Mouse (Mus musculus) urinary bladder, adult 2 months (tissue): ENCODE measurements at regions not wholly inside any gene's neighbourhood (a gene's known extent, or its start where the extent isn't known, plus 50 kb on each side); places are given as distances from the start of the nearest gene placed in this dataset.

ENCODE experiments used
- DNase-seq: peaks from one replicate; pipeline ENCODE4 v3.0.0; 2022; ENCODE audit warnings: low spot score

DNA sequence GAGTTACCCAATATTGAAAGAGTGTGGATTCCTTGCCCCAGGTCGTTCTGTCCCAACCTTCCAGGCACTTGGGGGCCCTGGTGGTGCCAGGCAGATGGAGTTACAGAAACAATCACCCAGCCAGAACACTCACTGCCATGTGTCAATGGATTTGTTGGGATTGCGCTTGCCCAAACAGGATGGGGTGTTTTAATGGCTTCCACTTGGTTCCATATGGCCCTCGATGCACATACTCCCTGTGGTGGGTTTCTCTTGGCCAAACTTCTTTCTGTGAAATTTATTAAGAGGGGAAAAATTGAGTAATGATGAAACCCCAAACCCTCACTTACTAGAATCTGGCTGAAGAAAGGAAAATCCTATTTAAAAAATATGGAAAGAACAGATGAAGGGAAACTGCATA, 146.8 kb downstream of the Spata18 start:
- no peak for DNase-seq

GRCm38 (mm10) chr5:73803431-73803830, 152.3 kb downstream of the Spata18 start:
- DNase-seq, result no peak

GRCm38 (mm10) chr5:73804556-73805230, 153.5 kb downstream of the Spata18 start:
- DNase-seq, result no peak

DNA sequence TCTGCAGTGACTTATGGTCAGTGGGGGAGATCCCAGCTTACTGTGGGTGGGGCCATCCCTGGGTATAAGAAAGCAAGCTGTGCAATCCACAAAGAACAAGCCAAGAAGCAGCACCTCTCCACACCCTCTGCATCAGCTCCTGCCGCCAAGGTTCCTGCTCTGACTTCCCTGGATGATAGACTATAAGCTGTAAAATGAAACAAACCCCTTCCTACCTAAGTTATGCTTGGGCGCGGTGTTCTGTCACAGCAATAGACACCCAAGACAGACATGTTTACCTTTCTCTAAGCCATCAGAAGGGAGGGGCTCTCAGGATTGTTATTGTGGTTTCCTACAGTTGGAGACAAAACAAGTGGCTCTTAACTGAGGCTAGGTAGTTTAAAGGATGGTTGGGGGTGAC, 159.5 kb downstream of the Spata18 start:
- no peak for DNase-seq

GRCm38 (mm10) chr5:73811094-73811521, 159.9 kb downstream of the Spata18 start:
- DNase-seq, result no peak

GRCm38 (mm10) chr5:73815752-73816151, 164.6 kb downstream of the Spata18 start:
- no peak for DNase-seq

DNA sequence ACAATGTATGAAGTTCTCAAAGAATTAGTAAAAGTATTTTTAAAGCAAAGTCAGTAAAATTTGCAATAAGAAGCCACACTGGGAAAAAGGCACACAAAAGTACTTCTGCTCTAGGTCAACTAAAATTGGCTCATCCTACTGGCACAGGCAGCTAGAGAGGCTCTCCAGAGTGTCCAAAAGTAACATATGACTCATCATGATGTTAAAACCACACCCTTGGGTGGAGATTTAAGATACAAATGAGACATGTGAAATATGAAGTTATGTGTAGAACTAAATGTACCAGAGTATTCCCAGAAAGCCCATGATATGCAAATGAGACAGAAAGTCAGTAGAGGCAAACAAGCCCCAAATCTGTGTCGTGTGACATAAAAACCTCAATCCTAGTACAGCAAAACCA, 166.0 kb downstream of the Spata18 start:
- DNase-seq, result no peak

DNA sequence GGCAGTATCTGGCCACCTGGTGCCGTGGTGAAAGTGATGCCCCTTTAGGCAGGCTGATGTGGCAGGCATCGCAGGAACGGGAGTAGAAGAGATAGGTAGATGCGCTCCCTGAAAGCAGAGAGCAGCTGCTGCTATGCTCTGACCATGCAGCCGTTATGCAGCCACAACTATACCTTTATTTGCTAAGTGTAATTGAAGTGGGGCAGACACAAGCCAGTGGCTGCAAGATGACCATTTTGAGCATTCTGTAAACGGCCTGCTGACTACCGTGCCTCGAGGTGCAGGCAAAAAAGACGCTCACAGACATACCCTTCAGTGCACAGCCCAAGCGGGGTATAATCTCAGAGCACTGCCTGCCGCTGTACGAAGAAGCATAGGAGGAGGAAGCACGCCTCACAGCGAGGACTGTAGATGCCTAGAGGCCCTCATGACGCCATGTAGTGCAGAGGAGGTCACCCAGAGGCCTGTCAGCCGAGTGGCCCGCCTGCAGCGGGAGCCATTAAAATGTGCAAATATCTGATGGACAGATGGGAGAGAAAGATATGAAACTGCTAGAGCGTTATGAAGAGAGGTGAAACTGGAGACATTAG, 170.9 kb downstream of the Spata18 start:
- DNase-seq, result no peak

DNA sequence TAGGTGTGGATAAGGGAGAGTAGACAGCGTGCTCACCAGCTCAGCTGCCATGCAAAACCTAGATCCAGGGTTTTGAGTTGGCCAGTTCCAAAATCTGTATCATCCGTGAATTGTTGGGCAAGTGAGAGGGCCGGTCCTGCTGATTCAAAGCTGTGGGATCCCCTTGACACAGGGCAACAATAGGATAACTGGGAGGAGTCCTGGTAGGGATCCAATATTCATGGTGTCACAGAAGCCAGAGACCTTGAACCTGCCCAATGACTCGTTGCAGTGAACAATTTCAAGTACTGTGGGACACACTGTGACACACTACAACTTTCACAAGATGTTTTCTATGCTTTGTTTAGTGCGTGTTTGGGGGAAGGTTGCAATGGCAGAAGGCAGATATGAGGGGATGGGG, 172.2 kb downstream of the Spata18 start:
- no peak for DNase-seq

- no peak for DNase-seq
Measured at GRCm38 (mm10) chr5:73826941-73827340, 175.8 kb downstream of the Spata18 start.

- no peak for DNase-seq
Measured at GRCm38 (mm10) chr5:73833721-73834120, 182.5 kb downstream of the Spata18 start.

DNA sequence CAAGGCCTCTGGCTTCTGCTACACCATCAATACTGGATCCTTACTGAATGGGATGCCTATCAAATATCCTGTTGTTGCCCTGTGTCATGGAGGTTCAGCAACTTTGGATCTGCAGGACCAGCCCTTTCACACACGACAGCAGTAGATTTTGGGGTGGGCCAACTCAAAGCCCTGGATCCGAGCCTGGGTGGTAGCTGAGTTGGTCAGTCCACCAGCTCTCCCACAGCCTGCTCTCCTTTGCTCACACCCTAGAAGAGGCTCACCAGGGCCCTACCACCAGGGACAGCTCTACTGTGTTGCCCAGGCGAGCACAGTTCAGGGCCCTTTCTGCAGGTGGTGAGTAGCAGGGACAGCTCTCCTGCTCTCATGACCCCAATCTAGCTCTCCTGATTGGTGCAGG, 192.6 kb downstream of the Spata18 start:
- DNase-seq, result no peak

DNA sequence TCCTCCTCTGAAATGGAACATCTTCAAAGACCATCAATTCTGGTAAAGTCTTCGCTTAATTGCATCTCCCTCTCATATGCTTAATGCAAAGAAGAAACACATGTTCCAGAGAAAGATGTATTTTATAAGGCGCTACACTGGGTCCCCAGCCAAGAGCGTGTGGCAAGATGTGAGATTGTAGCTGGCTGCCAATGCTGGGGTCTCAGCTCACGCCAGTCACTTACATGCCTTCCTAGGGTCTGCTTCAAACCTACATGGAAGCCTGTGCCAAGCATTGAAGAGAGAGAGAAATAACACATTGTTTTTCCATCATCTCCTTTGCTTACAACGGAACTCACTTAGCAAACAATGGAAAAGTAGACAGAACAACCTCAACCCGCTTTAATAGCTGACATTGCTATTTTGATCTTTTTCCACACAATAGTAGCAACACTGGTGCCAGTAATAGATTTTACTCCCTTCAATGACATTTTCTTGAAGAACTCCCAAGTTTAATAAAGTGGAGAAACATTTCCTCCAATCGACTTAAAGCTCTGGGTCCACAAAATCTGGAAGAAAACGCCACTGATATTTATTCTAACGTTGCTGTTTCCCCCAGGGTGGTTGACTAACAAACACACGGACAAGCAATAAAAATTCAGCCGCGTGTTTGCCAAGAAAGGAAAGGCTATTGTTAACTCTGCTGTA, 195.1 kb downstream of the Spata18 start:
- no peak for DNase-seq

DNA sequence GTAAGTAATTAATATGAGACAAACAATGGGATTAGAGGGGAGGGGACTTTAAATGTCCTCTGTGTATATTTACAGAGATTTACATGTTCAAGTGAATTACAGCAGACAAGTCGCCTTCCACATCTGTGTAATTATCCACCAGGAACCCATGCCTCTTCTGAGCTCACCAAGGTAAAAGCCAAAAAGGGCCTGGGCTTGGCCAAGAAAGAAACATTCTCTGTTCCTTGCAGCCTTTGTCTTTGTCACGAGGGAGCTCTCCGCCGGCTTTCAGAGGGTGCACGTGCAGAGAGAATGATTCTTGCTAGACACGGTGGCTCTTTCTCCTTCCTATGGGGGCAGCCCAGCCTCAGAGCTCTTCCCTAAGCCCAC, 195.6 kb downstream of the Spata18 start:
- no peak for DNase-seq

GRCm38 (mm10) chr5:73851501-73851900, 200.3 kb downstream of the Spata18 start:
- DNase-seq, result no peak

DNA sequence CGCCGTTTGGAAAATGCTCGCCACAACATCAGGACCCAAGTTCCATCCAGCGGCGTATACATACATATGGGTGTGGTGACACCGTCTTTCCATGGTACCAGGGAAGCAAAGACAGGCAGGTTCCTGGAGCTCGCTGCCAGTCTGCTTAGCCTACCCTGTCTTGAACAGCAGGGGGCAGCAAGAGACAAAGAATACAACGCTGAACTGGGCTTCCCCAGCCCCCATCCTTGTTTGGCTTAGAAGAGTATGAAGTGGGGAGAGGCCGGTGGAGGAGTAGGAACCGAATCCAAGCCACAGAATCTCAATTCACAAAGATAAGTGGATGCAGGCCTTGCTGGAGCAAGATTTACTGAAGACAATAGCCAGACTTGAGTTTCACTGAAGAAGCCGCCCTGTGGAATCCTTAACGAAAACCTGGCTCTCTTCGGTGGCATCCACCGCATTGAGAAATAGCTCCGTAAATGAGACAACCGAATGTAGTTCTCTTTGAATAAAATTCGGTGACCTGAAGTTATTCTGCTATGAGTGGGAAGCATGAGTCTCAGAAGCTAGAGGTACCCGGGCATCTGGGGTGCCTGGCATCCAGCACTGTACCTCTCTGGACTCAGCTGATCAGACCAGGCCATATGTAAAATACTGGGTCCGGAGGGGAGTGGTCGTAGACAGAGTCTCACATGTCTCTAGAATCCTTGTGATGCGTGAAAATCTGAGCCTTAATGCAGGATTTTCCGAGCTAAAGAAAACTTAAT, 203.0 kb downstream of the Spata18 start:
- peak; percentile 28 for DNase-seq

DNA sequence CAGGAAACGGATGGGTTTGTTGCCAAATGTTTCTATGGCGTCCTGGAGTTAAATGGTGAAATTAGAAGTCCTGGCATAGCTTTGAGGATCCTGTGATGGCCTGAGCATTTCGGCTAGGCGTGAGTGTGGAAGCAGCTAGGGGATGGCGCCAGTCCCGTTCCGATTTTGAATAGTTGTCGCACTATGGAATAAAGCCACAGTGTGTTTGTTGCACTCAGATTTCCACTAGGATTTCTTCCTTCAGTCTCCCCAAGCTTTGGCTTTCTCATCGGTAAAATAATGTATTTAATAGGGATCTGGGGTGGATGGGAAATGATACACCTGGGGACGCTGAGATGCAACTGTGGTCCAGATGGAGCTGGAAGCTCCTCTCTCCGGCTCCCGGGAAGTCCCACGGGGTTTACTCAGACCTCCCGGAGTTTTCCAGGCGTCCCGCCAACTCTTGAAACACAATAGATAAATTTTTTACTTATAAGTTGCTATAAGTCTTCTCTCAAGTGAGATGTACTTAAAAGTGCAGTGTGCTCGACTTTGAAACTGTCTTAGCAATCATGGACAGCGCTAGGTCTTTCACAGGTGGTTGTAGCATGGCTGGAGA, 203.7 kb downstream of the Spata18 start:
- no peak for DNase-seq

DNA sequence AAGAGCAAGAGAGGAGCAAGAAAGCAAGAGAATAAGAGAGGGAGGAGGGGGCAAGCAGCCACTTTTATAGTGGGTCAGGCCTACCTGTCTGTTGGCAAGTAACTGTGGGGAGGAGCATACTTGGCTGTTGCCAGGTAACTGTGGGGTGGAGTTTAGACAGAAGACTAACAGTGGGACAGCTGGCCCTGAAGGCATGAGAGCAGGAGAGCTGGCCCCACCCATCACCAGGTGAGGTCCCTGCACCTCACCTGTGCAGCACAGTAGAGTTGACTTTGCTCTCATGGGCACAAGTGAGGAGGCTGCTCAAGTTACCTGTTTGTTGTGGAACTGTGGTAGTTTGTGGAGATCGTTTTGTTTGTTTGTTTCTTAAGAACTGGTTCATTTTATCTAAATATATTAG, 208.1 kb downstream of the Spata18 start:
- DNase-seq, result no peak

- DNase-seq, result no peak
Measured at GRCm38 (mm10) chr5:73864138-73864761, 204.0 kb downstream of the Usp46 start.

DNA sequence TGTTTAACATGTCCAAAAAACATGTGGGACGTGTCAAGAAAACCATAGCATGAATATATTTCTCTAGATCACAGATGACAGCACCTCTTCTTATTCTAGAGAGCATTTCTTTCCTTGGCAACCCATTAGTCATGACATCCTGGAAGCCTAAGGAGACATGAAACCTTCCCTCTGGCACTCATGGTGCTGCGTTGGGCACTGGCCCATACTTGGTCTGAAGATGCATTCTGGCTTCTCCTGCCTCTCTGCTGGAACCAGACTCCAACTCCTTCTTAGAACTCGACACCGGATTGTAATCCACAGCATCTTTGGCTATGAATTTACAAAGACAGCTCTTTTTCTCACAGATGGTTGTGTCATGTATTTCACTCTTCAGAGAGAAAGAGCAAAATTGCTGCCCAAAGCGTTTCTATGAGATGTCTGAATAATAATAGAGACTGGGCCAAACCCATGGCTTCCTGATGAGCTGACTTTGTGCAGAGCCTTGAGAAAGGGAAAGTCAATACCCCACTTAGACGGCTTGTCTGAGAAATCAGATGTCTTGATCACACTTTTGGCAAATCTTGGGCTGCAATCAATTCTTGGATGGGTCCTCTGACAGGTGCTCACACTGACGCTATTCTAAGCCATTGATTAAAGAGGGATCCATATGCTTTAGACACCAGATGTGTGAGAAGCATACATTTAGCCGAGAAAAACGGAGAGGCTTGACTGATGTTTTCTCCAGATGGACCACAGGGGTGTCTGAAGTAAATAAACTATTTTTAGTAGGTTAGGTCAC, 195.4 kb downstream of the Usp46 start:
- no peak for DNase-seq

DNA sequence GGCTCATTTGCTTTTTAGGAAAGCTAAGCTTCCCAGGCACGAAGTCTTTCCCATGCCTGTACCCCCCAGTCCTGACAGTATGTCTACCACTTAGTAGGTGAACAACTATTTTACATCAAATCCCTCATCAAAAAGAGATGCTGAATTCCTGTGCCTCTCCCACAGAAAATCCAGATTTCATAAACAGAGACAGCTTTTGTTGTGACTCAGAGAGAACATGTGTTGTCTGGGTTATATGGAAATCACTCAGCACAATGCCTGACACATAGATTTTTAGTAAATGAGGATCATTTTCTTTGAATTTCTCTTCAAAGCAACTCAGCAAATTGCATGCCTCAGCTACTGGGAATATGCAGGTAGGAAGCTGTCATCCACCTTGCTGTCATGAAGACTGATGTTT, 193.5 kb downstream of the Usp46 start:
- DNase-seq, result no peak
